In the genomic region with DNA sequence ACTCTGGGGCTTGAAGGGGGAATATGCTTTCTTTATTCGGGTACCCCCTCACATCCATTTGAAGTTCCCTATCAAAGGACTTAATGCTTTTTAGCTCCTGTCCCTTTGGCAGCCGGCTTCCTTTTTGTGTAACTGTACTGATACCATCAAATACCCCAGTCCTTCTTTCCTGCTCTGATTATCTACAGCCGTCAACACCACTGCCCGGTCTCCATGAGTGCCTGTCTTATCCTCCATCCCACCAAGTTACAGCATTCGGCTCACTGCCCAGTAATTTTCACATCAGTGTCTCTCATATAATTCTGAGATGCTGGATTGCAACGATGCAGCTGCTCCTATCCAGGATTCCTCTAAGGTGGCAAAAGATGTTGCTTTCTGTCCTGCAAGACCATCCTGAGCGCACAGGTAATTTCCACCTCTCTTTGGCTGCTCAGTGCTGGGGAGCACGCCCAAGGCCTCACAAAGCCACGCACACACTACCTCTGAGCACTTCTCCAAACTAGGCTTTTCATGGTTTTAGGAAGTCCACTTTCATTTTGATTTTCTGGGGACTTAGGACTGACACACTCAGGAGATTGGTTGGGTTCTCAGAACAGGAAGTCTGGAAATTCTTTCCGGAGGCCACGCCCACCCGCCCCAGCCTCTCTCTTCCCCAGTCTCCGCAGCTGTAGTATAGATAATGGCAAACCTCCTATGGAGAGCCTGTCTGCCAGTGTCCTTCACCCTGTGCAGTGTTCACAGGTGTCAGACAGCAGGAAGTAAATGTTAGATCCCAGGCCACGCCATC, we compare ENCODE assay signal across 14 mouse cellular contexts.
A peak's percentile ranks its signal among the peaks of the same experiment; 100 is the strongest.
DNase-seq lines count a peak whose midpoint lies in the region; ATAC-seq and TF ChIP-seq lines count a peak whose summit lies in the region.
"Had no signal": no experiment of that assay in that cellular context is flagged by ENCODE, and none has a peak within 500 bp of the region (broad histone marks: within the 10 kb centered on the region; RNA-seq: fewer than 3 reads in every experiment).

No protein-coding gene starts in this region.

- H3K27me3 ChIP-seq in forebrain, embryonic 13.5 days: no peaks in the 10 kb centered on the region
- no peaks in the 10 kb centered on the region for H3K27me3 ChIP-seq in forebrain, embryonic 15.5 days
- H3K27me3 ChIP-seq in kidney, postnatal 0 days (ENCODE audit: insufficient read depth, low read length): no peaks in the 10 kb centered on the region
- H3K27me3 ChIP-seq: hindbrain, embryonic 15.5 days; kidney, embryonic 15.5 days; lung, embryonic 15.5 days had no signal

- no peak overlapping the region for H3K4me2 ChIP-seq in forebrain, embryonic 13.5 days
- H3K4me2 ChIP-seq in forebrain, embryonic 15.5 days (replicated peaks): no peak overlapping the region
- no peak overlapping the region for H3K4me2 ChIP-seq in kidney, postnatal 0 days (ENCODE audit: low read length)
- H3K4me2 ChIP-seq: hindbrain, embryonic 15.5 days; kidney, embryonic 15.5 days; lung, embryonic 15.5 days had no signal

- 72% methylated on average over 14 of the region's 14 CpGs for WGBS in forebrain, embryonic 13.5 days
- WGBS in forebrain, embryonic 15.5 days: 79% methylated on average over 14 of the region's 14 CpGs
- 72% methylated on average over 14 of the region's 14 CpGs for WGBS in kidney, postnatal 0 days

- no peak overlapping the region for H3K27ac ChIP-seq in forebrain, embryonic 13.5 days
- no peak overlapping the region for H3K27ac ChIP-seq in forebrain, embryonic 15.5 days (replicated peaks)
- no peak overlapping the region for H3K27ac ChIP-seq in kidney, postnatal 0 days
- H3K27ac ChIP-seq: hindbrain, embryonic 15.5 days; kidney, embryonic 15.5 days; lung, embryonic 15.5 days had no signal

- no peak for TF ChIP-seq CTCF in kidney, postnatal 0 days (IDR thresholded peaks at IDR 0.05; ENCODE audit: low read depth)

- peak; percentile 21; the same call in 1 of the 2 replicates for ATAC-seq in forebrain, embryonic 13.5 days
- ATAC-seq in forebrain, embryonic 15.5 days (replicated peaks): no peak; the same call in 1 of the 2 replicates
- no peak for ATAC-seq in kidney, postnatal 0 days (replicated peaks; ENCODE audit: low FRiP score, low read depth)
- ATAC-seq in megakaryocyte progenitor cell, adult 5-6 weeks (replicated peaks; ENCODE audit: poor library complexity): peak; percentile 73

- H3K36me3 ChIP-seq in forebrain, embryonic 13.5 days (ENCODE audit: poor library complexity, severe bottlenecking): no peaks in the 10 kb centered on the region
- H3K36me3 ChIP-seq in forebrain, embryonic 15.5 days: no peaks in the 10 kb centered on the region
- no peaks in the 10 kb centered on the region for H3K36me3 ChIP-seq in kidney, postnatal 0 days (ENCODE audit: insufficient read depth, low read length)
- H3K36me3 ChIP-seq: hindbrain, embryonic 15.5 days; kidney, embryonic 15.5 days; lung, embryonic 15.5 days had no signal

- H3K4me1 ChIP-seq in forebrain, embryonic 13.5 days: no peaks in the 10 kb centered on the region
- no peaks in the 10 kb centered on the region for H3K4me1 ChIP-seq in forebrain, embryonic 15.5 days
- 0 out of 2 replicates have a peak, but pooled peaks cover 4% of the 10 kb centered on the region for H3K4me1 ChIP-seq in kidney, postnatal 0 days (replicated peaks; ENCODE audit: insufficient read depth, low read length)
- H3K4me1 ChIP-seq: hindbrain, embryonic 15.5 days; kidney, embryonic 15.5 days; lung, embryonic 15.5 days had no signal

- H3K9ac ChIP-seq in forebrain, embryonic 13.5 days: no peak overlapping the region
- no peak overlapping the region for H3K9ac ChIP-seq in forebrain, embryonic 15.5 days (replicated peaks)
- no peak overlapping the region for H3K9ac ChIP-seq in kidney, postnatal 0 days (ENCODE audit: low read depth, low read length)
- H3K9ac ChIP-seq: hindbrain, embryonic 15.5 days; kidney, embryonic 15.5 days; lung, embryonic 15.5 days had no signal

- DNase-seq in kidney, postnatal 0 days (ENCODE audit: low spot score): peak; percentile 15
- no peak for DNase-seq in kidney, adult 18-20 months
- peak; percentile 85 for DNase-seq in ZHBTc4 (ENCODE audit: low read depth, low spot score)
- DNase-seq in spleen, adult 18-20 months: no peak
- no peak for DNase-seq in lung, postnatal 36 days
- DNase-seq: cerebellum, postnatal 36 days; layer of hippocampus, adult 9-11 months had no signal

- no peak overlapping the region for H3K4me3 ChIP-seq in forebrain, embryonic 13.5 days
- H3K4me3 ChIP-seq in forebrain, embryonic 15.5 days: no peak overlapping the region
- H3K4me3 ChIP-seq in kidney, postnatal 0 days (replicated peaks; ENCODE audit: low read depth, low read length): no peak overlapping the region
- H3K4me3 ChIP-seq: erythroblast, embryonic 14.5 days; hindbrain, embryonic 15.5 days; kidney, embryonic 15.5 days; lung, embryonic 15.5 days had no signal

- H3K9me3 ChIP-seq in forebrain, embryonic 13.5 days (replicated peaks): no peaks in the 10 kb centered on the region
- H3K9me3 ChIP-seq in forebrain, embryonic 15.5 days: no peaks in the 10 kb centered on the region
- no peaks in the 10 kb centered on the region for H3K9me3 ChIP-seq in kidney, postnatal 0 days (replicated peaks; ENCODE audit: low read length)
- H3K9me3 ChIP-seq: hindbrain, embryonic 15.5 days; kidney, embryonic 15.5 days; lung, embryonic 15.5 days had no signal

Comparison
In these comparisons a context has a peak if more than half of its experiments do, and no peak if none do; other contexts are left out.
1. ATAC-seq: peak in forebrain, embryonic 13.5 days (single experiment) and megakaryocyte progenitor cell, adult 5-6 weeks (single experiment); none in forebrain, embryonic 15.5 days (single experiment) and kidney, postnatal 0 days (single experiment).
2. DNase-seq: peak in kidney, postnatal 0 days (single experiment) and ZHBTc4 (single experiment); none in kidney, adult 18-20 months (single experiment), spleen, adult 18-20 months (0 of 2) and lung, postnatal 36 days (single experiment).